Mouse (Mus musculus): Measurements from ENCODE around the gene Ccdc24. TPM values are rescaled to one million over a fixed set of nuclear protein-coding genes. Genes with fewer than 3 reads are reported as not detected.

Ccdc24 gene
- total and polyA plus RNA-seq, 2 experiments from 2014 or later, result 0.27 to 1.4 TPM

- WGBS, result 68% methylated on average over 5 of the region's 5 CpGs
- H3K4me1 ChIP-seq (ENCODE audit: control insufficient read depth, insufficient read depth), result no peaks in the 10 kb centered on the region
- no peak for ATAC-seq (ENCODE audit: insufficient read depth, low read depth)
These were observed 6.3 kb upstream of the Ccdc24 start for GRCm38 (mm10) chr4:117878703-117879102.

GRCm38 (mm10) chr4:117878301-117878700 is 5.9 kb upstream of the Ccdc24 start:
- WGBS, result 41% methylated on average over 10 of the region's 10 CpGs
- H3K9ac ChIP-seq (replicated peaks; ENCODE audit: low read depth, low read length), result no peak overlapping the region

More at GRCm38 (mm10) chr4:117878703-117879102, 6.3 kb upstream of the Ccdc24 start:
- TF ChIP-seq EP300 (IDR thresholded peaks at IDR 0.05; ENCODE audit: low read depth), result no peak
- Histone ChIP-seq H3K27me3 (ENCODE audit: control insufficient read depth, insufficient read depth, low read length) (no peaks in the 10 kb centered on the region), H3K4me3 (ENCODE audit: low read depth, low read length) (no peak overlapping the region), H3K27ac (ENCODE audit: low read depth) (no peak overlapping the region), H3K9me3 (replicated peaks; ENCODE audit: control insufficient read depth, low read length) (no peaks in the 10 kb centered on the region), H3K9ac (replicated peaks; ENCODE audit: low read depth, low read length) (no peak overlapping the region), H3K36me3 (replicated peaks; ENCODE audit: control insufficient read depth, insufficient read depth, low read length) (peaks cover 9% of the 10 kb centered on the region), H3K4me2 (ENCODE audit: low read depth, low read length) (no peak overlapping the region)
- no peak for DNase-seq (ENCODE audit: low spot score)

DNA sequence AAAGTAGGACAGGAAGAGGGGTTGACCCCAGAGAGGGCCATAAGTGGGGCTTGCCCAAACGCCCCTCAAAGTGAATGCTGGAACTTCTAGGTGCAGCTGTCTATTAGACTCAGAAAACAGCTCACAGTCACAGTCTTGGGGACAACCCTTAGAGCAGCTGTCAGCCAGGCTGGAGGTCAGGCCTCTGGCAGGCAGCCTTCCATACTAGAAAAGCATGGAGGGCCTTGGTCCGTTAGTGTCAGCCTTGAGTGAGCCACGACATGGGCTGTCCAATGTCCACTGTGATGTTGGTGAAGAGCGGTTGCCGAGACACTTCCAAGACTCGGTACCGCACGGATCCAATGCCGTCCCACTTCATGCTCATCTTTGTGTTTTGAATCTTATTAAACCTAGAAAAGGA is 1.3 kb upstream of the Ccdc24 start:
- DNase-seq (ENCODE audit: low spot score) (no peak), ATAC-seq (ENCODE audit: insufficient read depth, low read depth) (no peak)
- Histone ChIP-seq H3K36me3 (replicated peaks; ENCODE audit: control insufficient read depth, insufficient read depth, low read length) (peaks cover 9% of the 10 kb centered on the region), H3K4me1 (ENCODE audit: control insufficient read depth, insufficient read depth) (peaks cover 4% of the 10 kb centered on the region; the same call in 1 of the 2 replicates), H3K27ac (ENCODE audit: low read depth) (no peak overlapping the region), H3K9me3 (replicated peaks; ENCODE audit: control insufficient read depth, low read length) (no peaks in the 10 kb centered on the region), H3K27me3 (ENCODE audit: control insufficient read depth, insufficient read depth, low read length) (0 out of 2 replicates have a peak, but pooled peaks cover under 1% of the 10 kb centered on the region), H3K4me2 (ENCODE audit: low read depth, low read length) (no peak overlapping the region), H3K4me3 (ENCODE audit: low read depth, low read length) (no peak overlapping the region), H3K9ac (replicated peaks; ENCODE audit: low read depth, low read length) (no peak overlapping the region)
- no peak for TF ChIP-seq CTCF (IDR thresholded peaks at IDR 0.05; ENCODE audit: low read depth)
- no peak for TF ChIP-seq EP300 (IDR thresholded peaks at IDR 0.05; ENCODE audit: low read depth)
- 92% methylated on average over 9 of the region's 9 CpGs for WGBS

More at GRCm38 (mm10) chr4:117878301-117878700, 5.9 kb upstream of the Ccdc24 start:
- no peak for TF ChIP-seq CTCF (IDR thresholded peaks at IDR 0.05; ENCODE audit: low read depth)
- TF ChIP-seq EP300 (IDR thresholded peaks at IDR 0.05; ENCODE audit: low read depth), result no peak
- ATAC-seq (ENCODE audit: insufficient read depth, low read depth), result no peak
- H3K9me3 ChIP-seq (replicated peaks; ENCODE audit: control insufficient read depth, low read length), result no peaks in the 10 kb centered on the region
- peaks cover 9% of the 10 kb centered on the region for H3K36me3 ChIP-seq (replicated peaks; ENCODE audit: control insufficient read depth, insufficient read depth, low read length)
- no peak for DNase-seq (ENCODE audit: low spot score)
- H3K4me2 ChIP-seq (ENCODE audit: low read depth, low read length), result no peak overlapping the region
- H3K27me3 ChIP-seq (ENCODE audit: control insufficient read depth, insufficient read depth, low read length), result no peaks in the 10 kb centered on the region
- no peak overlapping the region for H3K27ac ChIP-seq (ENCODE audit: low read depth)
- no peak overlapping the region for H3K4me3 ChIP-seq (ENCODE audit: low read depth, low read length)
- H3K4me1 ChIP-seq (ENCODE audit: control insufficient read depth, insufficient read depth), result no peaks in the 10 kb centered on the region

DNA sequence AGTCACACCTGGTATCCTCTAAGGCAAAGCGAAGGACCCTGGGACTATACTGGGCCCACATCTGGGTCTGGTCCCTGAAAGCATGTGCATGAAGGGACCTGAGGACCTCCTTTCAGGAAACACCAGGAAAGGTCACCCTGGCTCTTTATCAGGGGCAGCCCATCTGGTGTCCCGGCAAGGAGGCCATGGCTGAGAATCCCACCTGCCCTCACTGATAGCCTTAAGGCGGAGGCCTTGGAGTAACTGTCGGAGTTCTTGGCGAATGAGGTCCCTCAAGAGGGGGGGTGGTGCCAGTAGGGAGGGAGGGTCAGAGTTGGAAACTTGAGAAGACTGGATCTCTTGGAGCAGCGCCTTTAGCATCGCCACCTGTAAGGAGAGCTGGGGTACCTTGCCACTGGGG is 570 bp downstream of the Ccdc24 start:
- no peaks in the 10 kb centered on the region for H3K9me3 ChIP-seq (replicated peaks; ENCODE audit: control insufficient read depth, low read length)
- peaks cover 4% of the 10 kb centered on the region; the same call in 1 of the 2 replicates for H3K4me1 ChIP-seq (ENCODE audit: control insufficient read depth, insufficient read depth)
- TF ChIP-seq CTCF (IDR thresholded peaks at IDR 0.05; ENCODE audit: low read depth), result no peak
- H3K4me2 ChIP-seq (ENCODE audit: low read depth, low read length), result no peak overlapping the region
- 50% methylated on average over 7 of the region's 7 CpGs for WGBS
- no peak for ATAC-seq (ENCODE audit: insufficient read depth, low read depth)
- no peak overlapping the region for H3K4me3 ChIP-seq (ENCODE audit: low read depth, low read length)
- peaks cover 4% of the 10 kb centered on the region for H3K36me3 ChIP-seq (replicated peaks; ENCODE audit: control insufficient read depth, insufficient read depth, low read length)
- H3K27me3 ChIP-seq (ENCODE audit: control insufficient read depth, insufficient read depth, low read length), result peaks cover 8% of the 10 kb centered on the region; the same call in 1 of the 2 replicates
- no peak for DNase-seq (ENCODE audit: low spot score)
- H3K27ac ChIP-seq (ENCODE audit: low read depth), result no peak overlapping the region
- H3K9ac ChIP-seq (replicated peaks; ENCODE audit: low read depth, low read length), result no peak overlapping the region

DNA sequence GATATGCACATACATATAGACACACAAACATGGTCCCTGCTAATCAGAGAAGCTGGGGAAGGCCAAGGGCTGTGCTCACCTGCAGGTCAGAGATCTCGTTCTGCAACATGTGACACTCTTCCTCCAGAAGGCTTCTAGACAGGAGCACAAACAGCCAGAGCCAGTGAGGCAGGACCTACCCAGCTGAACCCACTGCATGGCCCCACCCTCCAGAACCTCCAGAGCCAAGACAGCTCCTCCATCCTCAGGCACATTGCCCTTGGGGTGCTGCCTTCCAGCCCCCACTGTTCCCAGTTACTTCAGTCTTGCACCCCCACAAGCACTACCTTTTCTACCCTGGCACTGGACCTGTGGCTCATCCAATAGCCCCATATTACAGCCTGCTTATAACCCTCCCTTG is 1.9 kb downstream of the Ccdc24 start:
- Histone ChIP-seq H3K4me1 (ENCODE audit: control insufficient read depth, insufficient read depth) (peaks cover 4% of the 10 kb centered on the region; the same call in 1 of the 2 replicates), H3K9ac (replicated peaks; ENCODE audit: low read depth, low read length) (no peak overlapping the region), H3K36me3 (replicated peaks; ENCODE audit: control insufficient read depth, insufficient read depth, low read length) (no peaks in the 10 kb centered on the region), H3K4me2 (ENCODE audit: low read depth, low read length) (no peak overlapping the region), H3K4me3 (ENCODE audit: low read depth, low read length) (no peak overlapping the region), H3K9me3 (replicated peaks; ENCODE audit: control insufficient read depth, low read length) (no peaks in the 10 kb centered on the region), H3K27me3 (ENCODE audit: control insufficient read depth, insufficient read depth, low read length) (peaks cover 8% of the 10 kb centered on the region; the same call in 1 of the 2 replicates), H3K27ac (ENCODE audit: low read depth) (no peak overlapping the region)
- no peak for TF ChIP-seq EP300 (IDR thresholded peaks at IDR 0.05; ENCODE audit: low read depth)
- no peak for TF ChIP-seq CTCF (IDR thresholded peaks at IDR 0.05; ENCODE audit: low read depth)
- WGBS, result 48% methylated on average over 1 of the region's 1 CpGs
- DNase-seq (ENCODE audit: low spot score), result no peak
- ATAC-seq (ENCODE audit: insufficient read depth, low read depth), result no peak

GRCm38 (mm10) chr4:117869317-117869716 is 3.0 kb downstream of the Ccdc24 start:
- H3K27ac ChIP-seq (ENCODE audit: low read depth), result no peak overlapping the region
- WGBS, result 66% methylated on average over 9 of the region's 9 CpGs
- no peak for TF ChIP-seq CTCF (IDR thresholded peaks at IDR 0.05; ENCODE audit: low read depth)
- TF ChIP-seq EP300 (IDR thresholded peaks at IDR 0.05; ENCODE audit: low read depth), result no peak
- H3K9ac ChIP-seq (replicated peaks; ENCODE audit: low read depth, low read length), result no peak overlapping the region
- no peaks in the 10 kb centered on the region for H3K36me3 ChIP-seq (replicated peaks; ENCODE audit: control insufficient read depth, insufficient read depth, low read length)
- peaks cover 8% of the 10 kb centered on the region; the same call in 1 of the 2 replicates for H3K27me3 ChIP-seq (ENCODE audit: control insufficient read depth, insufficient read depth, low read length)
- no peak overlapping the region for H3K4me3 ChIP-seq (ENCODE audit: low read depth, low read length)
- no peaks in the 10 kb centered on the region for H3K9me3 ChIP-seq (replicated peaks; ENCODE audit: control insufficient read depth, low read length)
- H3K4me1 ChIP-seq (ENCODE audit: control insufficient read depth, insufficient read depth), result peaks cover 4% of the 10 kb centered on the region; the same call in 1 of the 2 replicates
- DNase-seq (ENCODE audit: low spot score) (no peak), ATAC-seq (ENCODE audit: insufficient read depth, low read depth) (no peak)
- no peak overlapping the region for H3K4me2 ChIP-seq (ENCODE audit: low read depth, low read length)
